Mouse (Mus musculus) mouse trophoblast stem cell (cell line): ENCODE measurements at regions not wholly inside any gene's neighbourhood (a gene's known extent, or its start where the extent isn't known, plus 50 kb on each side); places are given as distances from the start of the nearest gene placed in this dataset.

Source experiments
- in situ Hi-C, 2 experiments: fragments of 300-500 bp; cut with MseI, MboI; formaldehyde crosslinking; loops; 2 replicates in 1 of 2; 3 replicates in 1 of 2; pipeline ENCODE4 v1.15.1; 2025

DNA sequence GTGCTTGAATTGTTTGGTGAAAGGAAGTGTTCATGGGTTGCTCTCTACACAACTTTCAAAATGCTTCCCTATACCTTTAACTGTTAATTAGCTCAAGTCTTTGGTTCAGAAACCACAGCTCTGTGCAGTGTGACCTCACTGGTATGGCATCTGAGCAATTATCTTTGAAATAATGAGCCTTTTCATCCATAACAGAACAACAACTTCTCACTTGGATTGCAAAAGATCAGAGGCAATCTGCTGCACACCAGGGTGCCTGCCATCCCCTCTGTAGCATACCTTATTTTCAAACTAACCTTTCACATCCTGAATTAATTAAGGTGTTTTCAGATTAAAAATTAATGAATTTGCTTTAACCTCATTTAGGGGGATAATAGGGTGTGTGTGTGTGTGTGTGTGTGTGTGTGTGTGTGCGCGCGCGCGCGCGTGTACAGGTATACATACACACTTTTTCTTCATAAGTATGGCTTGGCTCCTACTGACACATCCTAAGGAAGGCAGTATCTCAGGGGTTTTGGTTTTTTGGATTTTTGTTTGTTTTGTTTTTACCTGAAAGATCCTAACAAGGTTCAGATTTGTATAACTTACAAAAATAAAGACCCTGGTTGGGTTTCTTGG lies 493.8 kb downstream of the Rapgef2 start:
- in situ Hi-C loops = no loop called here

DNA sequence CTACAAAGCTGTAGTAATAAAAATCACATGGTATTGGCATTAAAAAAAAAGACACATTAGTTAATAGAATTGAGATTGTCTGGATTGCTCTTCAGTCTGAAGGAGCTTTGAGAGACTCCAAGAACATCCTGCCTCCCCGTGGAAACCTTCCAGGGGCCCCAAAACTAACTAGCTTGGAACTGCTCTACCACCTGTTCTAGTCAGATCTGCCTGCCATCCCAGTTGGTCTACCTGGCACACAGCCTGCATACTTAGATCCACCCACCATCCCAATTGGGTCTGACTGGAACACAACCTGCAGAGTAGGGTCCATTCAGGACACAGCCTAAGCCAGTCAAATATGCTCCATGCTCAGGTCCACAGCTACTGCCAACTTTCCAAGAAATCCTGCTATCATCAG lies 503.6 kb downstream of the Rapgef2 start:
- in situ Hi-C loops = no loop called here

DNA sequence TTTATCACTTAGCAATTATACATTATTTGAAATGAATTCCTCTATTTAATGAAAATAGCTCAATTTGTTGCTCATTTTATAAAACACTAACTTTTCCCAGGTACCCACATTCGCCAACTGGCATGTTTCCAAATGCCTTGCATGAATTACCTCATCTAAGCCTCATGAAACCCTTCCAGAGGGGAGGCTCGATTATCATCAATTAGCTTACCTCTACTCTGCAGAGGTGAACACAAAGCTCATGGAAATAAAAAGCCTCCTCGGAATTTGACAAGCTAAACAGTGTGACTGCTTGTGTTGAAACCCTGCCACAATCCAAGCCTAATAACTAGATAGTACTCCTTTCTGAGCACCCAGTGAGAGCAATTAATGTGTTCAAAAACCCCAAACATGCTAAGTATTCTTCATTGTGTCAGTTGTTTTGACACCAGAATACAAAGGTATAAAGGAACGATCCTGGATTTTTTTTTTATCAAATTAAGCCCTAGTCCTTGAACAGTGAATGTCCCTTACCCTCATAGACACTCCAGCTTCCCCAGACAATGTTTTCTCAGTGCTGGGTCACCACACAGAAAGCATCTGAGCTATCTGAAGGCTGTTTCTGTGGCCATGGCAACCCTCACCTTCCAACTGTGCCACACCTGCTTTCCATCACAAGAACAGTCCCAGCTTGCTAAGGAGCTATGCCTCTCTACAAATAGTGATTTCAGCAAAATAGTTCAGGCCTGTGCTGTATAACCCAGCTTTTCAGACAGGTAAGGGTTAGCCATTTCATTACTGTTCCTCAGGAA lies 530.4 kb downstream of the Rapgef2 start:
- in situ Hi-C loops = no loop called here

GRCm38 (mm10) chr3:78736111-78736510 lies 550.2 kb downstream of the Rapgef2 start:
- in situ Hi-C loops = no loop called here

DNA sequence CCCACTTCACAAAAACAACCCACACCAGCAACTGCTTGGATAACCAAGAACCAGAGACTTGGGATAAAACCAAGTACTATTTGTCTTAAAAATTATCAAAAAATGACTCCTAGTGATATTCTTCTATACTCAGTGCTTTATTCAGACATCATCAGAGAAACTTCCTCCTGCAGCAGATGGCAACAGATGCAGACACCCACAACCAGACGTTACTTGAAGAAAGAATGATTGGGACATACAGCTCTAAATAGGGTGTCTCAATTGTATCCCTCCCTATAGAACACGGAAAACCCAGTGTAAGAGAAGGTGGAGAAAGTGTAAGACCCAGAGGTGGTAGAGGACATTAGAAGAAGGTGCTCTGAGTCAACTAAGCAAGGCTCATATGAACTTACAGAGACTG lies 569.6 kb downstream of the Rapgef2 start:
- in situ Hi-C loops = no loop called here

DNA sequence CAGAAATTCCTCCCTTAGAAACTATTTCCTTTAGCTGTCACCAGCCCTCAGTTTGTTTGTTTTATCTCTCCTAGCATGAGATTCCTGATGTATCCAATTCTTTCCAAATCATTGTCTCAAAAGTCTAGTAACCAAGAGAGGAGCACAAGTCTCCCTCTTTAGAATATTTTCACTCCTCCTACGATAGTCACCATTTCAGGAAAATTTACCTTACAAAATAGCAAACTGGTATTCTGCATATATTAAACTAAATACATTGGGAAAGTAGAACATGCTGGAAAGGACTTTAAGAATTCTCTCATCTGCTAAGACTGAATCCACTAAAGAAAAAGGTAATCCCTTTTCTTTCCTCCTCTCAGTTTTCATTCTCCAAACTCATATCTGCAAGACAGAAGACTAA lies 578.6 kb downstream of the Rapgef2 start:
- in situ Hi-C loops = no loop called here

DNA sequence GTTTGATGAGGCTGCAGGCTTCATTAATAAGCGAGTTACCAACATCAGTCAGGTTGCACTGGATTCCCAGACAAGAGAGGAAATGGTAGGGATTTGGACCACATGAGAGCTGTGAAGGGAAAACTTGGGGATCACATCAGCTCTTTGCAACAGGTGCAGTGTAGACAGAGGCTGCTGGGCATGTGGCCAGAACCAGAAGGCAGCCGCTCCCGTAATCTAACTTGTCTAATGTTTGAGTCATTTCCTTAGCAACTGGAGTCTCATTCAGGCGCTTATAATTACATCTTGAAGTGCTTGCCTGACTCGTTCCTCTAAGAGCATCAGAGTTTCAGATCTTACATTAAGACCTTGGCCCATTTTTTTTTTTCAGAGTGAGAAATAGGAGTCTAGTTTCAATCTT lies 587.4 kb downstream of the Rapgef2 start:
- in situ Hi-C loops = no loop called here

DNA sequence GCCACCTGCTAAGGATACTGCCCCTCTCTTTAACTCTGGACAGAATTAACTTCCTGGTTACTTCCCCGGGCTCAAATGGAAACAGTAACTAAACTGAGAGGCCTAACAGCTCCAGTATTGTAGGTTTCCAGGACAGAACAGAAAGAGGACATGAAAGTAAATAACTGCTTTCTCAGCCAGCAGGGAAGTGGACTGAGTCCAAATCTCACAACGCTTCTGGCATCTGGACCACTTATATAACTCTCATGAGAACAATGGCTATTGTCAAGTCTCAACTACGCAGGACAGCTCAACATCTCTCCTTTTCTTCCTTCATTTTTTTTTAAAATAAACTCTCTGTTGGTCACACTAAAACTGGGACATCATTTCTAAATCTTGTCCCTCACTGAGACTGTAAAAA lies 594.8 kb downstream of the Rapgef2 start:
- in situ Hi-C loops = no loop called here

DNA sequence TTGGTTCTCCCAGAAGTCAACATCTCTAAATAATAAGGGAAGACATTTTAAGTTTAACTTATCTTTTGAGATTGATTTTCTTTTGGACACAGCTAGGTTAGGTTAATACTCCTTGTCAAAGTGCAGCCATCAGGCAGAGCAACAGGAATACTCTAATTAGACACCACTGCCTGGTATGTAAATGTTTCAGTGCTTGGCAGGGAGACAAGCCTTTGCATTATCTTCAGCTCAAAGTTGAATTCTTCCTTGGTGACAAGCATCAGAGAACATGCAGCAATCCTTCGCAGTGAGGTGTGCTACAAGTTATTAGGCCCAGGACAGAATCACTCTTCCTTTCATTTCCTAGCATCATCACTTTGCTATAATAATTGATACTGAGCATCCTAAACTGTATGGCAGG lies 608.7 kb downstream of the Rapgef2 start:
- in situ Hi-C loops = no loop called here

DNA sequence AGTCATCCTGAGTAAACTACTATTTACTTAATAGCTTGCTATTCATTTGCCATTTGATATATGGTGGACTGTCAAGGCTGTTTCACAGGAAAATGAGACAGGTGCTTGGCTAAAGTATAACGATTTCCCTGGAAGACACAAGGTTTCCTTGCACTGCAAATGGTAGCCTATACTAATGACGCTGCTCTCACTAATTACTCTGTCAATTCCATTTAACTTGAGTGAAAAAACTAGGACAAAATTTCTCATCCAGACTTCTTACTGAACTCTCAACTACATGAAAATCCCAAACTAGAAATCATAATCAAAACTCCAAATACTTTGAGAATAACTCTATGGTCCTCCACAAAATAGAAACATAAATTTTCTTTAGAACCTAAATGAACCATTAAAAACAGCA lies 609.5 kb downstream of the Rapgef2 start:
- in situ Hi-C loops = no loop called here

DNA sequence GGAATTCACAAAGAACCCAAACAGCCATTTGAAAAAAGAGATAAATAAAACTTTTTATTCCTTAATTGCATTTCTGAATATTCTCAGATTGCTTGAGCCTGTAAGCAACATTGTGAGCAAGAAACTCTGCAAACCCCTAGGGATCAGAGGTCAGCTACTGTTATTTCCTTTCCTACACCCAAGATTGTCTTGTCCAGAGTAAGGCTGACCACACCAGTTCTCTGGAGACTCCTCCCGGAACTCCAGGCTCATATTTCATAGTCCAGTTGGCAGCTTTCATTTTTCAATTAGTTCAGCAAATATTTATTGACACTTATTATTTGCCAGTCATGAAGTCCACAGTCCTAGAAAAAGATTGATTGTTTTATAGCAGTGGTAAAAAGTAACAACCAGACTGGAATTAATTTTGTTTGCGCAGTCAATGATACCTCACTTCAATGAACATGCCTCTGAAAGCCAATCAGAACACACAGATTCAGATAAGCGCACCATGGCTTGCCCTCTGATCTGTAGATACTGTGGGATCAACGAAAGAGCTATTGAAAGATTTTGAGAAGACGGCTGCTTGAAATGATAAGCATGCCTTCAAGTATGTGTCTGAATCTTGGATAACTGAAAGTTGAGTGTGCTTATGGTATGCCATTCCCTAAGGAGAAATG lies 611.7 kb downstream of the Rapgef2 start:
- in situ Hi-C loops = no loop called here

DNA sequence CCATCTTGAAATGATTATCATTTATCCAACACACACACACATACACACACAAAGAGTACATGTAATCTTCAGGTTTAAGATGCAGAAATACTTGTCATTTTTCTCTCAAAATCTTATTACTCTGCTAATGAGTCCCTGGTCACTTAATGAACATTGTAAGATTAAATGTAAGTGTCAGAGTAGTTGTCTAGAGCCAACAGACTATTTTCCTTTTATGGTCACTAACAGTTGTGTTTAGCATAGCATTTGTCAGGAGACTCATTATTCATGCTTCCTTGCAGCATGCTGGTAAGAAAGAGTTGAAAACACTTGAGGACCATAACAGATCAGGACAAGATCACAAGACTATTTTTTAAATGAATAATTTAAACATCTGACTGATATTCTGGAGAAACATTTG lies 618.3 kb downstream of the Rapgef2 start:
- in situ Hi-C loops = no loop called here

DNA sequence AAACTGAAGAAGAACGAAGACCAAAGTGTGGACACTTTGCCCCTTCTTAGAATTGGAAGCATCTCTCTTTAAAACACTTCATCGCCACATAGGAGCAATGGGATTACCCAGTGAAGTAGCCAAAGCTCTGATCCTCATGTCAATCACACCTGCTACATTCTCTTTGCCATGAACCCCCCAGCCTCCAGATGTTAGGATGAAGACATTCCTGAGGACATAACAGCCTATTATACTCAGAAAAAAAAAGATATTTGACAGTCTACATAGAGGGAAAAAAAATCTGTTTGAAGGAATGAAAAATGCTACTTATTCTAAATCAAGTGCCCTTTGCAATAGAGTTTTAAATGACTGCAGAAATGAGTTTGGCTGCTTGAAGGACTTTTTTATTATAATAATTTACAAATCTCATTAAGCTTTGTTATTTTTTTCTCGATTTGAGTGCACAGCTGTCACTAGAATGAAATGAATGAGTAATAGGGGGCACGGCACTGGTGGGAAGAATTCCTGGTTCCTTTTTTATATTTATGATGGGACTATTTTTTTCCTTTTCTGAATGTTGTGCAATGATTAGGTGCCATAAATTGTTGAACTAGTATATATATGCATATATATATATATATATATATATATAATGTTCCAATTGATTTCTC lies 618.8 kb downstream of the Rapgef2 start:
- in situ Hi-C loops = no loop called here

- in situ Hi-C loops = no loop called here
These were observed 638.2 kb downstream of the Rapgef2 start for GRCm38 (mm10) chr3:78648115-78648514.

DNA sequence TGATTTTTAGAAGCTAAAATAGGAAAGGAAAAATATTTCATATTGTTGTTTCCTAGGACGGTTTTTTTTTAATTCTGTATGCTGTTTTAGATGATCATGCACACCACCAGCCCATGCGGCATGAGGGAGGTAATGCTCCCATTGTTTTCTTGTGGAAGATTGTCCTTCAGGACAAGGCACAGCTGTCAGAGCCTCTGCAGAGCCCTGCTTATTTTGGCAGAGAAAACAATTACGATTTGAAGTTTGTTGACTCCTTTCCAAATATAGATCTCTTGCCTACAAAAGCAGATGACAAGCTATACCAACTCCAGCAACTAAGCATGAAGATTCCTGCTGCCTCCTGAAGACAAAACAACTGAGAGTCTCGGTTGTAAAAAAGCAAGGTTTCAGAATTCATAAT lies 650.9 kb downstream of the Rapgef2 start:
- in situ Hi-C loops = no loop called here

- in situ Hi-C loops = no loop called here
These were observed 667.4 kb downstream of the Rapgef2 start for GRCm38 (mm10) chr3:78618900-78619299.

DNA sequence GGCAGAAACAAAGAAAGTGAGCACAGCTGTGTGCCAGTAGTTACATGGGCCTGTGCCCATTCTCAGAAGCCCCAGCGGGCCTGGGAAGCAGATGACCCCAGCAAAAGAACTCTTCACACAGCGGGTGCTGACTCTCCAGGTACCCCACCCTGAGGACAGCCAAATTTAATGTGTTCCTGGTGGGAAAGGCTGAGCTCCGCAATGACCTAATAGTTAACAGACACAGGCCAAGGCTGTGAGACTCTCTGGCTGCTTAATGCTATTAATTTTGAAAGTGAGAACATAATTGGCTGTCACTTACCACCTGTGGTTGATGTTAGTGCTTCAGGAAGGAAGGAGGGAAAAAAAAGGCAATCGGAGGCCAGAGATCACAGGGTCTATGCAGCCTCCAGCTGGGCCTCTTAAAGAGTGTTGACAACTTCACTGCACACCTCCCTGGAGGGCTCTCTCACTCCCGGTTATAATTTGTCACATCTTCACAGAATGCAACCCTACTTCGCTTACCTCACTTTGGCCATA lies 691.5 kb downstream of the Rapgef2 start:
- in situ Hi-C loops = no loop called here

- in situ Hi-C loops = no loop called here
These were observed 692.0 kb downstream of the Rapgef2 start for GRCm38 (mm10) chr3:78594305-78594704.

GRCm38 (mm10) chr3:78586639-78587038 lies 699.7 kb downstream of the Rapgef2 start:
- in situ Hi-C loops = no loop called here

DNA sequence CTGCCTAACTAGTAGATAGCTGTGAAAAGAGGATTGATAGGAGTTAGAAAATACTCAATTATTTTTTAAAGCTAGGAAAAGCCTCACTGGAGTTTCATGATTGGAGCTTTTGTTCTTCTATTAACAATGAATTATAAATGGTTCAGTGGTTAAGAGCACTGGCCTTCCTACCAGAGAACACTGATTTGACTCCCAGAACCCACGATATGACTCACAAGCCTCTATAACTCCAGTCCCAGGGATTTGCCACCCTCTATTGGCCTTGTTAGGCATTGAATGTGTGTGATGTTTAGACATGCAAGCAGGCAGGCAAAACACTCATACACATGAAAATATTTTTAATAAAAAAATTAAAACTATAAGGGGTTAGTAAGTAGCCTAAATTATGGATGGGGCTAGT lies 704.4 kb downstream of the Rapgef2 start:
- in situ Hi-C loops = no loop called here

DNA sequence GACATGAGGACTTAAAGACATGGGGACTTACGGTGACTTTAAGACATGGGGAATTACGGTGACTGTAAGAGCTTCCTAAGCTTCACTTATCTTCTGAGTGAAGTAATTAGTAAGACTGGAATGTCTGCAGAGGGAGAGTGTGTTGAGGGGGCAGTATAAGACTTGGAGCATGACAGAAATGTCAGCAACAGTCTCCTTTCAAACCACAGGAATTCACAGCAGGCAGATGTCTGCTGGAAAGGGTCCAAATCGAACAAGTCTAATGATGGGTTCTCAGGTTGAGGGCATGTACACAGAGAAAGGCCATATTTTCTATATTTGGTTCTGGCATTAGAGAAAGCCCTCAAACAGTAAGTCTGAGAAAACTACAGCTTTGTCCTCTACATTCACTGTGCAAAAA lies 705.2 kb downstream of the Rapgef2 start:
- in situ Hi-C loops = no loop called here
